Mouse (Mus musculus) ES-Bruce4 (cell line): ENCODE measurements around the gene Gm10801.
"Not testable (repeated sequence)": the region's sequence is repeated elsewhere in the genome, so short reads cannot be mapped to it uniquely, and the experiment has no call there.

Experiments used
- CTCF ChIP-seq: IDR thresholded peaks from one replicate; pipeline ENCODE4 v1.8.1; 2011; ENCODE audit warnings: low read depth, low read length
- EP300 ChIP-seq: IDR thresholded peaks from 2 replicates; pipeline ENCODE4 v1.6.1; 2011; ENCODE audit warnings: low read depth, low read length; ENCODE audit not compliant: insufficient read depth
- POLR2A ChIP-seq: IDR thresholded peaks from one replicate; pipeline ENCODE4 v1.8.1; 2011; ENCODE audit warnings: low read length; ENCODE audit not compliant: insufficient read depth

GRCm38 (mm10) chr2:98661937-98662336, at the start of gene Gm10801:
- not testable (repeated sequence) for TF ChIP-seq CTCF, POLR2A, EP300
